Mouse (Mus musculus) CH12.LX (cell line): ENCODE measurements at regions not wholly inside any gene's neighbourhood (a gene's known extent, or its start where the extent isn't known, plus 50 kb on each side); places are given as distances from the start of the nearest gene placed in this dataset.

Experiments
- DNase-seq: peaks from one replicate; pipeline ENCODE4 v3.0.0-alpha.2; 2013; ENCODE audit errors: extremely low read depth
- H3K27ac ChIP-seq: 2 replicates; pipeline ENCODE4 v1.5.1; 2012; ENCODE audit warnings: low read depth, mild to moderate bottlenecking, control low read depth, moderate library complexity; ENCODE audit not compliant: insufficient read depth
- H3K27me3 ChIP-seq: replicated peaks from 2 replicates; pipeline ENCODE3; 2012; ENCODE audit warnings: inconsistent platforms
- H3K36me3 ChIP-seq, 2 experiments: replicated peaks in 1 of 2; 2 replicates each; pipeline versions ENCODE3 to v1.6.1; 2012; ENCODE audit warnings: inconsistent platforms in 1 of 2, low read length in 1 of 2, mild to moderate bottlenecking in 1 of 2, mixed read lengths in 1 of 2, moderate library complexity in 1 of 2; ENCODE audit not compliant: control insufficient read depth in 1 of 2, insufficient read depth in 1 of 2
- H3K4me1 ChIP-seq, 2 experiments: 2 replicates each; pipeline ENCODE4 v1.6.1; 2012; ENCODE audit warnings: inconsistent platforms in 1 of 2, moderate library complexity in 1 of 2; ENCODE audit not compliant: insufficient read depth in 2 of 2, control insufficient read depth in 1 of 2
- H3K4me2 ChIP-seq: 2 replicates; pipeline ENCODE4 v1.6.1; 2012; ENCODE audit warnings: low read depth, mild to moderate bottlenecking, control low read depth; ENCODE audit not compliant: poor library complexity, insufficient read depth, severe bottlenecking
- H3K4me3 ChIP-seq, 3 experiments: fragments of 150-350 bp in 1 of 3; sonication (generic) in 1 of 3; replicated peaks in 1 of 3; 2 replicates each; pipeline versions ENCODE3 to v1.5.1; 2011 to 2012; ENCODE audit warnings: low read depth in 2 of 3, low read length in 2 of 3, mild to moderate bottlenecking in 2 of 3, moderate library complexity in 2 of 3, control low read depth in 1 of 3, improper control_type of control experiment in 1 of 3, inconsistent platforms in 1 of 3, mixed read lengths in 1 of 3; ENCODE audit not compliant: poor library complexity in 1 of 3
- H3K79me2 ChIP-seq: replicated peaks from 2 replicates; pipeline ENCODE4 v1.6.1; 2012; ENCODE audit warnings: mild to moderate bottlenecking, moderate library complexity; ENCODE audit not compliant: control insufficient read depth, poor library complexity, insufficient read depth, severe bottlenecking; ENCODE audit errors: extremely low read depth
- H3K9ac ChIP-seq: 2 replicates; pipeline ENCODE4 v1.6.1; 2012; ENCODE audit warnings: low read depth, mild to moderate bottlenecking, control low read depth, moderate library complexity; ENCODE audit not compliant: insufficient read depth
- H3K9me3 ChIP-seq: replicated peaks from 2 replicates; pipeline ENCODE3; 2012; ENCODE audit warnings: low read length, inconsistent platforms, mixed read lengths
- BHLHE40 ChIP-seq: IDR thresholded peaks from 2 replicates; pipeline ENCODE4 v1.6.1; 2011; ENCODE audit warnings: mild to moderate bottlenecking, low read depth, low read length, improper control_type of control experiment
- EP300 ChIP-seq: IDR thresholded peaks from 2 replicates; pipeline ENCODE4 v1.6.1; 2011; ENCODE audit warnings: low read length, improper control_type of control experiment
- HCFC1 ChIP-seq: IDR thresholded peaks from 2 replicates; pipeline ENCODE4 v1.6.1; 2012; ENCODE audit warnings: low read depth, mild to moderate bottlenecking, inconsistent platforms, low read length, improper control_type of control experiment
- KAT2A ChIP-seq: IDR thresholded peaks from 2 replicates; pipeline ENCODE4 v1.6.1; 2012; ENCODE audit warnings: low read length, improper control_type of control experiment, inconsistent platforms; ENCODE audit not compliant: insufficient replicate concordance
- MAX ChIP-seq: IDR thresholded peaks from 2 replicates; pipeline ENCODE4 v1.6.1; 2011; ENCODE audit warnings: low read length, improper control_type of control experiment
- MEF2A ChIP-seq: IDR thresholded peaks from 2 replicates; pipeline ENCODE4 v1.6.1; 2014; ENCODE audit warnings: low read depth, mild to moderate bottlenecking, inconsistent platforms, low read length, improper control_type of control experiment, borderline replicate concordance
- NELFE ChIP-seq: IDR thresholded peaks from 2 replicates; pipeline ENCODE4 v1.6.1; 2011; ENCODE audit warnings: low read depth, low read length, improper control_type of control experiment
- NRF1 ChIP-seq: IDR thresholded peaks from 2 replicates; pipeline ENCODE4 v1.6.1; 2014; ENCODE audit warnings: low read depth, mild to moderate bottlenecking, inconsistent platforms, low read length, improper control_type of control experiment, moderate library complexity
- POLR2A ChIP-seq: IDR thresholded peaks from 2 replicates; pipeline ENCODE4 v1.6.1; 2011; ENCODE audit warnings: low read depth, mild to moderate bottlenecking, improper control_type of control experiment, low read length
- RAD21 ChIP-seq: IDR thresholded peaks from 2 replicates; pipeline ENCODE4 v1.6.1; 2011; ENCODE audit warnings: low read depth, mild to moderate bottlenecking, low read length, improper control_type of control experiment, moderate library complexity
- TCF12 ChIP-seq: IDR thresholded peaks from 2 replicates; pipeline ENCODE4 v1.6.1; 2014; ENCODE audit warnings: low read depth, mild to moderate bottlenecking, inconsistent platforms, low read length, improper control_type of control experiment
- UBTF ChIP-seq: IDR thresholded peaks from 2 replicates; pipeline ENCODE4 v1.6.1; 2012; ENCODE audit warnings: low read depth, mild to moderate bottlenecking, inconsistent platforms, low read length, improper control_type of control experiment, moderate library complexity
- ZNF384 ChIP-seq: IDR thresholded peaks from 2 replicates; pipeline ENCODE4 v1.6.1; 2012; ENCODE audit warnings: low read depth, low read length, improper control_type of control experiment, inconsistent platforms
- dilution Hi-C: fragments of 300-500 bp; cut with MboI; formaldehyde crosslinking; loops from 2 replicates; pipeline ENCODE4 v1.14.3; 2020; ENCODE audit warnings: low sequenced_read_pairs; ENCODE audit not compliant: extremely low pct_unique_long_range_greater_than_20kb, extremely low pct_ligation_motif_present
- in situ Hi-C: fragments of 300-500 bp; cut with MboI; formaldehyde crosslinking; loops from 3 replicates; pipeline ENCODE4 v1.14.3; 2019; ENCODE audit warnings: low sequenced_read_pairs, low pct_ligation_motif_present, low pct_unique_long_range_greater_than_20kb, mixed read lengths

DNA sequence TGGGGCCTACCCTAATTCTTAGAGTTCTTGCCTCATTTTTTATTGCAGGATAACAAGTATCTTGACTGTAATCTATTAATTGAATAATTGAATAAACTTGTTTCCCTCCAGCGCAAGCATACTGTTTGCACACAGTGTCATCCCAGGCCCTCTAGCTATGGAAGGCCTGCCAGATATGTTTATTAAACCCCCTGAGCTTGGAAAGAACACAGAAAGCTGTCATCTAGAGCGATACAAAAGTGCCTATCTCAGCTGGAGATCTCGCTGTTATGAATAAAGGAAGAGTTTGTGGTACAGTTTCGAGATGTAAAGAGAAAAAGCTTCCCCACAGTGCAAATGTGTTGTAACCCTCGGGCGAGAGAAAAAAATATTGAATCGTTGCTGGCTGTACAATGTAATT is 324.2 kb downstream of the Sox2 start:
- TF ChIP-seq EP300 (no peak), TCF12 (no peak), NELFE (no peak), HCFC1 (no peak), POLR2A (no peak), MEF2A (no peak), ZNF384 (no peak), MAX (no peak), NRF1 (no peak), BHLHE40 (no peak), UBTF (no peak), RAD21 (no peak), KAT2A (no peak)
- TF ChIP-seq, all 38 proteins: peak for 0
- H3K4me2 ChIP-seq: no peak overlapping the region
- no peaks in the 10 kb centered on the region for H3K79me2 ChIP-seq
- H3K4me1 ChIP-seq: no peaks in the 10 kb centered on the region
- no peaks in the 10 kb centered on the region for H3K27me3 ChIP-seq
- dilution Hi-C loops (no loop called here), in situ Hi-C loops (no loop called here)
- no peaks in the 10 kb centered on the region for H3K9me3 ChIP-seq
- no peaks in the 10 kb centered on the region for H3K36me3 ChIP-seq
- no peak overlapping the region for H3K27ac ChIP-seq
- H3K4me3 ChIP-seq: no peak overlapping the region
- DNase-seq: no peak
- H3K9ac ChIP-seq: no peak overlapping the region
